Mouse (Mus musculus) embryonic fibroblast, embryonic 13.5 days (primary cell): ENCODE results near the gene Crcp. TPM values are rescaled to one million over a fixed set of nuclear protein-coding genes. Genes with fewer than 3 reads are reported as not detected.

Experiments
- H3K27ac ChIP-seq: 2 replicates; pipeline ENCODE4 v1.5.1; 2012; ENCODE audit warnings: low read length, control low read depth, inconsistent platforms; ENCODE audit not compliant: insufficient read depth
- H3K4me1 ChIP-seq: 2 replicates; pipeline ENCODE4 v1.6.1; 2011; ENCODE audit warnings: low read length; ENCODE audit not compliant: control insufficient read depth, insufficient read depth
- H3K4me3 ChIP-seq: 2 replicates; pipeline ENCODE4 v1.5.1; 2011; ENCODE audit warnings: mild to moderate bottlenecking, control low read depth, low read length; ENCODE audit not compliant: insufficient read depth
- CTCF ChIP-seq: IDR thresholded peaks from 2 replicates; pipeline ENCODE4 v1.5.1; 2011; ENCODE audit warnings: mild to moderate bottlenecking, control low read depth, low read length, moderate library complexity, borderline replicate concordance; ENCODE audit not compliant: insufficient read depth
- POLR2A ChIP-seq: IDR thresholded peaks from 2 replicates; pipeline ENCODE4 v1.6.1; 2011; ENCODE audit warnings: low read depth, mild to moderate bottlenecking, control low read depth, low read length, moderate library complexity
- polyA plus RNA-seq: library from polyadenylated mRNA; stranded (reverse); fragments of >200 nt; gene quantifications from 2 replicates; pipeline ENCODE4 v1.2.4, GENCODE M21; 2011; ENCODE audit warnings: low read depth; ENCODE audit not compliant: missing spikeins, insufficient read length

Crcp gene
- polyA plus RNA-seq, 1 experiment, result 36.5 TPM

GRCm38 (mm10) chr5:130076396-130076795 lies 47.3 kb downstream of the Crcp start:
- Histone ChIP-seq H3K4me1 (0 out of 2 replicates have a peak, but pooled peaks cover 3% of the 10 kb centered on the region), H3K4me3 (no peak overlapping the region), H3K27ac (no peak overlapping the region)
- TF ChIP-seq POLR2A (no peak), CTCF (no peak)

- TF ChIP-seq POLR2A, result no peak
- no peak for TF ChIP-seq CTCF
- peak overlapping the region; percentile 22; the same call in 1 of the 2 replicates for H3K27ac ChIP-seq
- 0 out of 2 replicates have a peak, but pooled peaks cover 3% of the 10 kb centered on the region for H3K4me1 ChIP-seq
- no peak overlapping the region for H3K4me3 ChIP-seq
These were observed 49.2 kb downstream of the Crcp start for GRCm38 (mm10) chr5:130078096-130078833.

- 0 out of 2 replicates have a peak, but pooled peaks cover 3% of the 10 kb centered on the region for H3K4me1 ChIP-seq
- no peak for TF ChIP-seq POLR2A
- TF ChIP-seq CTCF, result no peak
- H3K27ac ChIP-seq, result peak overlapping the region; percentile 22; the same call in 1 of the 2 replicates
- H3K4me3 ChIP-seq, result no peak overlapping the region
These were observed 49.7 kb downstream of the Crcp start for GRCm38 (mm10) chr5:130078834-130079156.

- TF ChIP-seq CTCF, result no peak
- peak; percentile 87 for TF ChIP-seq POLR2A
These were observed 50.3 kb downstream of the Crcp start for GRCm38 (mm10) chr5:130079202-130080050.

GRCm38 (mm10) chr5:130080051-130080681 lies 51.1 kb downstream of the Crcp start:
- TF ChIP-seq CTCF (peak; percentile 28), POLR2A (no peak)
- H3K27ac ChIP-seq, result no peak overlapping the region
- peak overlapping the region; percentile 78 for H3K4me3 ChIP-seq
- H3K4me1 ChIP-seq, result 0 out of 2 replicates have a peak, but pooled peaks cover 3% of the 10 kb centered on the region

More at GRCm38 (mm10) chr5:130079202-130080050, 50.3 kb downstream of the Crcp start:
- H3K4me3 ChIP-seq, result peak overlapping the region; percentile 78
- 0 out of 2 replicates have a peak, but pooled peaks cover 3% of the 10 kb centered on the region for H3K4me1 ChIP-seq
- peak overlapping the region; percentile 32; the same call in 1 of the 2 replicates for H3K27ac ChIP-seq

GRCm38 (mm10) chr5:130081181-130081881 lies 52.2 kb downstream of the Crcp start:
- H3K4me1 ChIP-seq, result 0 out of 2 replicates have a peak, but pooled peaks cover 3% of the 10 kb centered on the region
- H3K4me3 ChIP-seq, result no peak overlapping the region
- H3K27ac ChIP-seq, result no peak overlapping the region
- no peak for TF ChIP-seq POLR2A
- no peak for TF ChIP-seq CTCF

GRCm38 (mm10) chr5:130082431-130082830 lies 53.3 kb downstream of the Crcp start:
- TF ChIP-seq CTCF, result no peak
- no peak for TF ChIP-seq POLR2A
- no peak overlapping the region for H3K4me3 ChIP-seq
- H3K4me1 ChIP-seq, result 0 out of 2 replicates have a peak, but pooled peaks cover 3% of the 10 kb centered on the region
- H3K27ac ChIP-seq, result no peak overlapping the region

GRCm38 (mm10) chr5:130084271-130084670 lies 55.2 kb downstream of the Crcp start:
- no peak for TF ChIP-seq CTCF
- TF ChIP-seq POLR2A, result no peak
- peak overlapping the region; percentile 85 for H3K27ac ChIP-seq
- peaks cover 3% of the 10 kb centered on the region; the same call in 1 of the 2 replicates for H3K4me1 ChIP-seq
- no peak overlapping the region for H3K4me3 ChIP-seq

- no peak overlapping the region for H3K4me3 ChIP-seq
- TF ChIP-seq POLR2A (no peak), CTCF (no peak)
- H3K27ac ChIP-seq, result peak overlapping the region; percentile 15; the same call in 1 of the 2 replicates
- peaks cover 9% of the 10 kb centered on the region; the same call in 1 of the 2 replicates for H3K4me1 ChIP-seq
These were observed 58.9 kb downstream of the Crcp start for GRCm38 (mm10) chr5:130088008-130088407.
